Mouse (Mus musculus): ENCODE measurements around the gene Adamts8.

DNA sequence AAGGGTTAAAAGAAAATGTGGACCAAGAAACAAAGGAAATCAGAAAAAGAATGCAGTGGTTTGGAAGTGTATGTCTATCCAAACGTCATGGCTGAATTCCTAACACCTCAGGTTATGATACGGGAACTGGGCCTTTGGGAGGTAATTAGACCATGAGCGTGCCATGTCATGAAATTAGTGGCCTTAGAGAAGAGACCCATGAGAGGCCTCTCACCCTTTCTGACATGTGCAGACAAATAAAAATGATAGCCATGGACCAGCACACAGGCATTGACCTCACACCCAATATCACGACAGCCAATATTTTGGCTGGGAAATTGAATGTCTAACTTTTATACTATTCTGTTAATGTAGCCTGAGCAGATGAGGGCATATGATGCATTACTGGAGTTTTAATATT is 60.2 kb downstream of the Adamts8 start:
- no peak for TF ChIP-seq CTCF (IDR thresholded peaks at IDR 0.05; ENCODE audit: extremely low read depth, insufficient read depth, low read length)
- TF ChIP-seq POLR2A (IDR thresholded peaks at IDR 0.05; ENCODE audit: extremely low read depth, insufficient read depth, low read length), result no peak
